Mouse (Mus musculus) heart, embryonic 13.5 days (tissue): ENCODE measurements around the gene Cobll1. TPM values are rescaled to one million over a fixed set of nuclear protein-coding genes. Genes with fewer than 3 reads are reported as not detected.

Experiments used
- ATAC-seq: fragments of 200-750 bp; cut with Nextera tagmentation; 2 replicates; pipeline ENCODE4 v1.8.0; 2017; ENCODE audit warnings: moderate TSS enrichment; ENCODE audit not compliant: insufficient number of reproducible peaks, low FRiP score, low TSS enrichment; ENCODE audit errors: extremely low read depth
- H3K27ac ChIP-seq: fragments of 300-500 bp; sonication (generic); replicated peaks from 2 replicates; pipeline ENCODE4 v1.5.1; 2015; ENCODE audit warnings: moderate library complexity, mild to moderate bottlenecking, inconsistent platforms
- H3K27me3 ChIP-seq: fragments of 300-500 bp; sonication (generic); replicated peaks from 2 replicates; pipeline ENCODE4 v1.6.1; 2015; ENCODE audit warnings: mild to moderate bottlenecking, inconsistent platforms
- H3K36me3 ChIP-seq: fragments of 300-500 bp; sonication (generic); 2 replicates; pipeline ENCODE4 v1.6.1; 2015; ENCODE audit warnings: mild to moderate bottlenecking, inconsistent platforms
- H3K4me1 ChIP-seq: fragments of 300-500 bp; sonication (generic); 2 replicates; pipeline ENCODE4 v1.6.1; 2015; ENCODE audit warnings: inconsistent platforms
- H3K4me2 ChIP-seq: fragments of 300-500 bp; sonication (generic); 2 replicates; pipeline ENCODE4 v1.6.1; 2015; ENCODE audit warnings: inconsistent platforms, mild to moderate bottlenecking, moderate library complexity
- H3K4me3 ChIP-seq: fragments of 300-500 bp; sonication (generic); 2 replicates; pipeline ENCODE4 v1.5.1; 2015; ENCODE audit warnings: moderate library complexity, mild to moderate bottlenecking, inconsistent platforms
- H3K9ac ChIP-seq: fragments of 300-500 bp; sonication (generic); 2 replicates; pipeline ENCODE4 v1.6.1; 2015; ENCODE audit warnings: inconsistent platforms, mild to moderate bottlenecking, moderate library complexity
- H3K9me3 ChIP-seq: fragments of 300-500 bp; sonication (generic); 2 replicates; pipeline ENCODE4 v1.6.1; 2016; ENCODE audit warnings: inconsistent platforms
- WGBS: fragments of 180-500 bp; shearing (Covaris S2); methylation state at CpG from one replicate; pipeline ENCODE4 v1.1.7; 2015; ENCODE audit warnings: mixed read lengths; 5-methylcytosine and 5-hydroxymethylcytosine counted together
- polyA plus RNA-seq: library from polyadenylated mRNA; unstranded; fragments of >200 nt; fragmentation: Nextera tagmentation; extraction: Ambion mirVana; gene quantifications from 2 replicates; pipeline ENCODE4 v1.2.1, GENCODE M21; 2015

Gene Cobll1
- polyA plus RNA-seq, 1 experiment from 2014 or later = 8.1 TPM

DNA sequence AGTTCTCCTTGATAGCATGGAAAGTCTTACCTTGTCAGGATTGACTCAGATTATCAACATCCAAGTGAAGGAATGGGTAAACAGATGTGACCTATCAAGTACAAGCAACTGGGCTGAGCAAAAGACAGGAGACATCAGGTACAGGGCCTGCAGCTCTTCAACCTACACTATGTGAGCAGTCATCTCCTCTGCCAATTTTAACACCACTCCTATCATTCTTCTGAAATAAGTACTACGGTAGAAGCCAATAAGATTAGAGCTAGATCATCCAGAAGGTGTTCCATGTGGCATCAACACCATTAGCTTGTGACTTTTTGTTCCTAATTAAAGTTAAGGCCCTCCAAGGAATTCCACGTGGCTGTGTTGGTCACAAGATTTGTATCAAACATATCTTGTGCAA, 121.3 kb downstream of the Cobll1 start:
- H3K36me3 ChIP-seq = no peaks in the 10 kb centered on the region
- H3K4me2 ChIP-seq = no peak overlapping the region
- 0 out of 2 replicates have a peak, but pooled peaks have one; percentile 31 for ATAC-seq
- peak overlapping the region; percentile 53 for H3K27ac ChIP-seq
- H3K9ac ChIP-seq = no peak overlapping the region
- H3K4me1 ChIP-seq = peaks cover 34% of the 10 kb centered on the region
- H3K27me3 ChIP-seq = no peaks in the 10 kb centered on the region
- WGBS = 34% methylated on average over 2 of the region's 2 CpGs
- no peak overlapping the region for H3K4me3 ChIP-seq
- H3K9me3 ChIP-seq = no peaks in the 10 kb centered on the region

DNA sequence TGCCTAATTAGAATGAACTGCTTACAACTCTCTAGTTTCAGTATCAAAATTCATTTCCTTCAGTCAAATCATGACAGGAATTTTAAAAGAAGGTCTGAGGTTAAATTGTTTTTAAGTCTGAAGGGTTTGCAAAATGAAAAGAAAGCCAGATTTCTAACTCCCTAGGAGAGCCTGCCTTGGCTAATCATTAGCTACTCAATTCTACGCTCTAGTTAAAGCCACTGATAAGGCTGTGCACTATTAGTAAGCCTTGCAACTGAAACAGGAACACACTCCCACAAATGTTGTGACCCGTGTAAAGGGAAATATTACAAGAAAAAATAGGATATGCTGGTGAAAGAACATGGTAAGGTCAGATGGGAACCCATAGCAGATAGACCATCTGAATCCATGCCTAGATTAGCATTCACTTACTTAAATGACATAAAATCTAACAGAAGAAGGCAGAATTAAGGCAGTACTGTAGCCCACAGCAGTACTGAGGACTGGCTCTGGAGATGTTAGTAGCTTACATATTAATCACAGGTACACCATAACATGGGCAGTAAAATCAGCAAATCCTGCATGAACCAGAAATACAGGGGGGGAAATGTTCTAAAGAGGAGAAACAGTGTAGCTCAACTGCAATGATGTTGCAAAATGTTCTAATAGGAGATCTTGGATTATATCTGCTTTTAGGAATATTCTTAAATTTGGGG, 122.6 kb downstream of the Cobll1 start:
- H3K27ac ChIP-seq = no peak overlapping the region
- ATAC-seq = no peak
- no peaks in the 10 kb centered on the region for H3K9me3 ChIP-seq
- H3K9ac ChIP-seq = no peak overlapping the region
- no peaks in the 10 kb centered on the region for H3K27me3 ChIP-seq
- WGBS = 61% methylated on average over 2 of the region's 2 CpGs
- H3K36me3 ChIP-seq = no peaks in the 10 kb centered on the region
- no peak overlapping the region for H3K4me3 ChIP-seq
- H3K4me2 ChIP-seq = no peak overlapping the region
- peaks cover 34% of the 10 kb centered on the region for H3K4me1 ChIP-seq

DNA sequence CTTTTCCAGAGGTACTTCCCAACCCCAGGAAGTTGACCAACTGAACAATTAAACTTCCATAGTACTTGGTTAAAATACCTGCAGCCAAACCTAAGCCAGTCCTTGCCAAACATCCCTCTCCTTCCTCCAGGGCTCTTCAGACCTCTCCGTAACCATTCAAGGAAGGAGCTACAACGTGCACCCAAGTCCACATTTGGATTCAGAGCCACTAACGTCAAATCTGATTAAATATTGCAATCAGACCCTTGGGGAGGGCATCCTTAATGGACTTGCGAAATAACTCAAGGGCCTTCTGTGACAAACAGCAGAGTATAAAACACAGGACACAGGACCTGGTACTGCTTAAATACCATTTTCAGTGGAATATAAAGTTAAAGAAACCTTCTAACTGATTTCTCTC, 126.0 kb downstream of the Cobll1 start:
- no peak overlapping the region for H3K4me3 ChIP-seq
- H3K9me3 ChIP-seq = no peaks in the 10 kb centered on the region
- no peak overlapping the region for H3K4me2 ChIP-seq
- no peaks in the 10 kb centered on the region for H3K27me3 ChIP-seq
- no peak for ATAC-seq
- WGBS = 80% methylated on average over 4 of the region's 4 CpGs
- peaks cover 18% of the 10 kb centered on the region for H3K4me1 ChIP-seq
- no peak overlapping the region for H3K27ac ChIP-seq
- H3K9ac ChIP-seq = no peak overlapping the region
- H3K36me3 ChIP-seq = no peaks in the 10 kb centered on the region

GRCm38 (mm10) chr2:65104569-65104968, 134.6 kb downstream of the Cobll1 start:
- no peak overlapping the region for H3K27ac ChIP-seq
- H3K4me2 ChIP-seq = no peak overlapping the region
- H3K9ac ChIP-seq = no peak overlapping the region
- ATAC-seq = no peak
- no peaks in the 10 kb centered on the region for H3K4me1 ChIP-seq
- H3K36me3 ChIP-seq = peaks cover 10% of the 10 kb centered on the region; the same call in 1 of the 2 replicates
- no peaks in the 10 kb centered on the region for H3K9me3 ChIP-seq
- H3K27me3 ChIP-seq = no peaks in the 10 kb centered on the region
- WGBS = 85% methylated on average over 6 of the region's 6 CpGs
- no peak overlapping the region for H3K4me3 ChIP-seq

DNA sequence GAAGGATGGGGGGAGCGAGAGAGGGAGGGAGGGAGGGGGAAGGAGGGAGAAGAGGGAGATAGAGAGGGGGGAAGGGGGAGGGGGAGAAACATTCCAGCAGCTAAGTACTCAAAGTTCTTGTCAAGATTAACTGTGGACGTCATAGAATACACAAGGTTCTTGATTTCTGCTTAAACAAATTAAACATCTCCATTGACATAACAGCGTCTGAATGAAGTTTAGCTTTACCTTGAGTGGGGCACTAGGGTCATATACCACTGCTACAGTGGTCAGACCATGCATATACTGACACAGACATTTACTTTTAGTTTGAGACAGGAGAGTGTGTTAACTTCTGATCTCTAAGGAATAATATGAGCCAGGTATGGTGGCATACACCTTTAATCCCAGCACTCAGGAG, 135.4 kb downstream of the Cobll1 start:
- no peak overlapping the region for H3K27ac ChIP-seq
- no peaks in the 10 kb centered on the region for H3K4me1 ChIP-seq
- ATAC-seq = no peak
- H3K4me2 ChIP-seq = no peak overlapping the region
- 52% methylated on average over 3 of the region's 3 CpGs for WGBS
- no peak overlapping the region for H3K4me3 ChIP-seq
- no peaks in the 10 kb centered on the region for H3K9me3 ChIP-seq
- H3K36me3 ChIP-seq = peaks cover 13% of the 10 kb centered on the region
- H3K9ac ChIP-seq = no peak overlapping the region
- H3K27me3 ChIP-seq = no peaks in the 10 kb centered on the region

DNA sequence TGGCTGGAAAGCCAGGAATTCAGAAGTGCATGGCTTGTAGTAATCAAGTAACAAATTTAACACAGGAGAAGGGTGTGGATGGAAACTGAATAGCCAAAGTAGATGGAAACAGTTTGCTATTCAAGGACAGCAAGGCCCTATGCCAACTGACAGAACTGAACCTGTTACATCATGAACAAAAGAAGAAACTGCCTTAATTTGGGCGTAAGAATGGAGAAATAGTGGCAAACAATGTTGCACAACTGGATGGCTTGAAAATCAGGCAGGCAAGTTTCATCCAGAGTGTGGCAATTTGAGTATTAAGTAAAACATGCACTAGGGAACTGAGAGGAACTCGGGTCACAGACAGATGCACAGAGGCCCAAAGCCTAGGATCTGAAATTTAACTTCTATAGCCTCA, 137.8 kb downstream of the Cobll1 start:
- Histone ChIP-seq H3K4me1 (no peaks in the 10 kb centered on the region), H3K9me3 (no peaks in the 10 kb centered on the region), H3K4me3 (no peak overlapping the region), H3K27ac (no peak overlapping the region), H3K9ac (no peak overlapping the region), H3K36me3 (peaks cover 28% of the 10 kb centered on the region), H3K27me3 (no peaks in the 10 kb centered on the region), H3K4me2 (no peak overlapping the region)
- 78% methylated on average over 2 of the region's 2 CpGs for WGBS
- no peak for ATAC-seq

- Histone ChIP-seq H3K27me3 (no peaks in the 10 kb centered on the region), H3K4me2 (no peak overlapping the region), H3K27ac (no peak overlapping the region), H3K4me1 (peaks cover 12% of the 10 kb centered on the region), H3K9me3 (no peaks in the 10 kb centered on the region), H3K4me3 (no peak overlapping the region), H3K9ac (no peak overlapping the region), H3K36me3 (peaks cover 28% of the 10 kb centered on the region)
- WGBS = 81% methylated on average over 1 of the region's 1 CpGs
- ATAC-seq = no peak
Measured at GRCm38 (mm10) chr2:65100001-65100400, 139.2 kb downstream of the Cobll1 start.

- H3K4me3 ChIP-seq = no peak overlapping the region
- H3K4me1 ChIP-seq = peaks cover 25% of the 10 kb centered on the region
- H3K27ac ChIP-seq = peak overlapping the region; percentile 63
- no peaks in the 10 kb centered on the region for H3K9me3 ChIP-seq
- 44% methylated on average over 6 of the region's 6 CpGs for WGBS
- no peaks in the 10 kb centered on the region for H3K27me3 ChIP-seq
- H3K4me2 ChIP-seq = no peak overlapping the region
- ATAC-seq = no peak; the same call in 1 of the 2 replicates
- no peak overlapping the region for H3K9ac ChIP-seq
- H3K36me3 ChIP-seq = peaks cover 21% of the 10 kb centered on the region
Measured at GRCm38 (mm10) chr2:65095571-65095970, 143.6 kb downstream of the Cobll1 start.

DNA sequence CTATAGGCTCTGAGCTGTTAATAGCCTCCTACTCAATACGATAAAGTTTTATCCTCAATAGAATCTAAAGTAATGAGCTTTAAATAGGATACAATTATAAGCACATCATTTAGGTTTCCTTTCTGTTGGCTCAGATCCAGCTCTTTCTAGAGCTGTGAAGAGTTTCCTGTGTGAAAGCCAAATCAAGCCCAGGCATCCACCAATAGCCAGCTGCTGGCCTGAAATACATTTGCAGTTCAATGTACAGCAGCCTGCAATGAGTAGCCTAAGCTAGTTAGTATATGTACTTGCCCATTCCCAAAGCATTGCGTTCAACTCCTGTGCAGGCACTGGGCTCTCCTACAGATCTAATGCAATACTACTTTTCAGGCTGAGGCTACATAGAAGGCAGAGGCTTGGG, 145.2 kb downstream of the Cobll1 start:
- Histone ChIP-seq H3K4me3 (no peak overlapping the region), H3K9ac (no peak overlapping the region), H3K4me1 (peaks cover 25% of the 10 kb centered on the region), H3K27me3 (no peaks in the 10 kb centered on the region), H3K4me2 (no peak overlapping the region), H3K9me3 (no peaks in the 10 kb centered on the region), H3K36me3 (peaks cover 17% of the 10 kb centered on the region), H3K27ac (0 out of 2 replicates have a peak overlapping the region, but pooled peaks have one; percentile 8)
- ATAC-seq = no peak
- WGBS = 65% methylated on average over 2 of the region's 2 CpGs

- H3K4me3 ChIP-seq = no peak overlapping the region
- H3K9me3 ChIP-seq = no peaks in the 10 kb centered on the region
- ATAC-seq = no peak
- H3K27ac ChIP-seq = no peak overlapping the region
- H3K27me3 ChIP-seq = no peaks in the 10 kb centered on the region
- no peak overlapping the region for H3K9ac ChIP-seq
- H3K4me2 ChIP-seq = no peak overlapping the region
- no peaks in the 10 kb centered on the region for H3K36me3 ChIP-seq
- WGBS = 71% methylated on average over 2 of the region's 2 CpGs
- H3K4me1 ChIP-seq = peaks cover 23% of the 10 kb centered on the region
Measured at GRCm38 (mm10) chr2:65090986-65091385, 148.2 kb downstream of the Cobll1 start.

DNA sequence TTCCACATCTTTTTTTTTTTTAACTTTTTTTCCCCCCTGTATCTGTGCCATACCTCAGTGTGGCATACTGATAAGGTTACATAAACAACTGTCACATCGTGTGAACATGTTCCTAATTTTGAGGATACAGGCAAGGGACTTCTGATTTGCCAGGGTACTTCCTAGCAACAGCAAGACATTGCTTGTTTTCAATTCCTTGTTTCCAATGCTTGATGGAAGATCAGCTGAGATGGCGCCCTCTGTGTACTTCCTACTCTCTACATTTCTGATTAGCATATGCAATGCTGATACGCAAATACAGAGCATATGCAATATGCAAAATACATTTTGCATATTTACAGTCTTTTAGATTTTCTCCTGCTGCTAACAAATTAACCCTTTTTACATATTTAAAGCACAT, 152.0 kb downstream of the Cobll1 start:
- Histone ChIP-seq H3K27me3 (no peaks in the 10 kb centered on the region), H3K4me3 (no peak overlapping the region), H3K4me1 (peaks cover 4% of the 10 kb centered on the region), H3K4me2 (no peak overlapping the region), H3K9me3 (no peaks in the 10 kb centered on the region), H3K27ac (no peak overlapping the region), H3K36me3 (no peaks in the 10 kb centered on the region), H3K9ac (no peak overlapping the region)
- 65% methylated on average over 3 of the region's 3 CpGs for WGBS
- ATAC-seq = no peak

DNA sequence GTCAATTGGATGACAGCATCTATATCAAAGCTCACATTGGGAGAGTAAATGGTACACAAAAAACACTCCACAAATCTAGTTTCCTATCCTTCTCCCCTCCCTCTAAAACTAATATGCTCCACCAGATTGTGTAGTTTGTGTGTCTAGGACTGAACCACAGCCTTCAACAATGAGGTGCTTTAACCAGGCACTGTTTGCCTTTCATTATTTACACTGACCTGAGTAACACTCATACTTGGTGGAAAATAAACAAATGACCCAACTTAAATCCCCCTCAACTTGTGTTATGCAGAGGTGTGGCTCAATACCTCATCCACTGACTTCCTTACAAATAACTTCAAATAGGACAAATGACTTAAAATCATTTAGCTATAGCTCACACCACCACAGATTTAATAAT, 155.8 kb downstream of the Cobll1 start:
- Histone ChIP-seq H3K4me2 (no peak overlapping the region), H3K4me1 (peaks cover 9% of the 10 kb centered on the region), H3K9me3 (no peaks in the 10 kb centered on the region), H3K4me3 (no peak overlapping the region), H3K36me3 (no peaks in the 10 kb centered on the region), H3K27ac (no peak overlapping the region), H3K27me3 (no peaks in the 10 kb centered on the region), H3K9ac (no peak overlapping the region)
- no peak for ATAC-seq
